12 mouse cellular contexts compared by ENCODE assay signal in genomic region chr11:4661871-4662495, GRCm38 (mm10). TPM values are rescaled to one million over a fixed set of nuclear protein-coding genes. Genes with fewer than 3 reads are reported as not detected.
A peak's percentile ranks its signal among the peaks of the same experiment; 100 is the strongest.
DNase-seq lines count a peak whose midpoint lies in the region; ATAC-seq lines count a peak whose summit lies in the region.
"Had no signal": no experiment of that assay in that cellular context is flagged by ENCODE, and none has a peak within 500 bp of the region (broad histone marks: within the 10 kb centered on the region; RNA-seq: fewer than 3 reads in every experiment).

No protein-coding gene starts in this region.

- no peak for ATAC-seq in neural tube, embryonic 12.5 days (ENCODE audit: low FRiP score, low read depth)
- no peak for ATAC-seq in neural tube, embryonic 13.5 days (ENCODE audit: low read depth)

- 86% methylated on average over 10 of the region's 10 CpGs for WGBS in neural tube, embryonic 12.5 days
- 82% methylated on average over 10 of the region's 10 CpGs for WGBS in neural tube, embryonic 13.5 days

- peak; percentile 21 for DNase-seq in gastrocnemius, postnatal 14 days
- no peak for DNase-seq in gastrocnemius, postnatal 4 days (ENCODE audit: low spot score in 2 of 2)
- DNase-seq in neural tube, embryonic 10.5 days (ENCODE audit: extremely low spot score, low spot score), result no peak
- DNase-seq in cerebellum, postnatal 36 days, result peak; percentile 55 to 64
- no peak for DNase-seq in urinary bladder, postnatal 36 days (ENCODE audit: low spot score in 2 of 2)
- DNase-seq in kidney, postnatal 14 days, result no peak
- DNase-seq: thymus, adult 18-20 months had no signal

- H3K36me3 ChIP-seq in neural tube, embryonic 12.5 days, result peaks cover 50% of the 10 kb centered on the region
- H3K36me3 ChIP-seq in neural tube, embryonic 13.5 days, result peaks cover 61% of the 10 kb centered on the region

- intact Hi-C loops in gastrocnemius, postnatal 14 days (cut with DNase I; ENCODE audit: low total_unique reads), result no loop called here

- H3K9ac ChIP-seq in neural tube, embryonic 12.5 days, result 0 out of 2 replicates have a peak overlapping the region, but pooled peaks have one; percentile 0
- H3K9ac ChIP-seq in neural tube, embryonic 13.5 days, result no peak overlapping the region

- no peak overlapping the region for H3K4me3 ChIP-seq in neural tube, embryonic 12.5 days
- H3K4me3 ChIP-seq in neural tube, embryonic 13.5 days, result no peak overlapping the region

- no peaks in the 10 kb centered on the region for H3K27me3 ChIP-seq in neural tube, embryonic 12.5 days (replicated peaks)
- no peaks in the 10 kb centered on the region for H3K27me3 ChIP-seq in neural tube, embryonic 13.5 days

- H3K27ac ChIP-seq in neural tube, embryonic 12.5 days, result no peak overlapping the region
- H3K27ac ChIP-seq in neural tube, embryonic 13.5 days (replicated peaks), result 0 out of 2 replicates have a peak overlapping the region, but pooled peaks have one; percentile 34

- H3K9me3 ChIP-seq in neural tube, embryonic 12.5 days, result no peaks in the 10 kb centered on the region
- H3K9me3 ChIP-seq in neural tube, embryonic 13.5 days, result no peaks in the 10 kb centered on the region

- no peaks in the 10 kb centered on the region for H3K4me1 ChIP-seq in neural tube, embryonic 12.5 days
- H3K4me1 ChIP-seq in neural tube, embryonic 13.5 days (replicated peaks), result 0 out of 2 replicates have a peak, but pooled peaks cover 7% of the 10 kb centered on the region

- no peak overlapping the region for H3K4me2 ChIP-seq in neural tube, embryonic 12.5 days (replicated peaks)
- H3K4me2 ChIP-seq in neural tube, embryonic 13.5 days, result no peak overlapping the region

RNA-seq across cellular contexts. Expression of gene Ascc2, which starts 24.4 kb away (rescaled TPM):
- 10 to 100 TPM; 13.1 to 13.7 TPM for total RNA-seq in gastrocnemius, postnatal 14 days (2021)
- 10 to 100 TPM; 20.0 to 20.6 TPM for total RNA-seq in gastrocnemius, postnatal 4 days (2021)
- polyA plus RNA-seq in neural tube, embryonic 12.5 days (2016; fragmentation: Nextera tagmentation; extraction: Ambion mirVana), result 28.6 and 28.8 TPM in 2 replicates
- polyA plus RNA-seq in neural tube, embryonic 13.5 days (2015; fragmentation: Nextera tagmentation; extraction: Ambion mirVana), result 22.3 and 23.7 TPM in 2 replicates

RNA-seq across cellular contexts. Expression of gene Gm11032, which starts 42.1 kb away (rescaled TPM):
- not detected for total RNA-seq in gastrocnemius, postnatal 14 days (2021)
- total RNA-seq in gastrocnemius, postnatal 4 days (2021), result not detected
- polyA plus RNA-seq in neural tube, embryonic 12.5 days (2016; fragmentation: Nextera tagmentation; extraction: Ambion mirVana), result not detected in 2 replicates
- not detected in 2 replicates for polyA plus RNA-seq in neural tube, embryonic 13.5 days (2015; fragmentation: Nextera tagmentation; extraction: Ambion mirVana)
- polyA plus RNA-seq: heart, postnatal 0 days; kidney, adult 2 months; limb, embryonic 14.5 days had no signal

RNA-seq across cellular contexts. Expression of gene Uqcr10, which starts 42.2 kb away (rescaled TPM):
- 100 to 1,000 TPM; 851 to 959 TPM for total RNA-seq in gastrocnemius, postnatal 14 days (2021)
- total RNA-seq in gastrocnemius, postnatal 4 days (2021), result 100 to 1,000 TPM; 632 to 697 TPM
- polyA plus RNA-seq in neural tube, embryonic 12.5 days (2016; fragmentation: Nextera tagmentation; extraction: Ambion mirVana), result 518 and 541 TPM in 2 replicates
- polyA plus RNA-seq in neural tube, embryonic 13.5 days (2015; fragmentation: Nextera tagmentation; extraction: Ambion mirVana), result 595 and 628 TPM in 2 replicates

RNA-seq across cellular contexts. Expression of gene Zmat5, which starts 42.5 kb away (rescaled TPM):
- 10 to 100 TPM; 14.8 to 15.1 TPM for total RNA-seq in gastrocnemius, postnatal 14 days (2021)
- 10 to 100 TPM; 15.3 to 21.0 TPM for total RNA-seq in gastrocnemius, postnatal 4 days (2021)
- 79.2 and 82.7 TPM in 2 replicates for polyA plus RNA-seq in neural tube, embryonic 12.5 days (2016; fragmentation: Nextera tagmentation; extraction: Ambion mirVana)
- 61.5 and 72.6 TPM in 2 replicates for polyA plus RNA-seq in neural tube, embryonic 13.5 days (2015; fragmentation: Nextera tagmentation; extraction: Ambion mirVana)

Comparison
In these comparisons a context has a peak if more than half of its experiments do, and no peak if none do; other contexts are left out.
1. DNase-seq: peak in gastrocnemius, postnatal 14 days (single experiment) and cerebellum, postnatal 36 days (2 of 2); none in gastrocnemius, postnatal 4 days (0 of 2), neural tube, embryonic 10.5 days (single experiment), urinary bladder, postnatal 36 days (0 of 2) and kidney, postnatal 14 days (single experiment).